ENCODE assay signal across 8 mouse cellular contexts in the genomic region with DNA sequence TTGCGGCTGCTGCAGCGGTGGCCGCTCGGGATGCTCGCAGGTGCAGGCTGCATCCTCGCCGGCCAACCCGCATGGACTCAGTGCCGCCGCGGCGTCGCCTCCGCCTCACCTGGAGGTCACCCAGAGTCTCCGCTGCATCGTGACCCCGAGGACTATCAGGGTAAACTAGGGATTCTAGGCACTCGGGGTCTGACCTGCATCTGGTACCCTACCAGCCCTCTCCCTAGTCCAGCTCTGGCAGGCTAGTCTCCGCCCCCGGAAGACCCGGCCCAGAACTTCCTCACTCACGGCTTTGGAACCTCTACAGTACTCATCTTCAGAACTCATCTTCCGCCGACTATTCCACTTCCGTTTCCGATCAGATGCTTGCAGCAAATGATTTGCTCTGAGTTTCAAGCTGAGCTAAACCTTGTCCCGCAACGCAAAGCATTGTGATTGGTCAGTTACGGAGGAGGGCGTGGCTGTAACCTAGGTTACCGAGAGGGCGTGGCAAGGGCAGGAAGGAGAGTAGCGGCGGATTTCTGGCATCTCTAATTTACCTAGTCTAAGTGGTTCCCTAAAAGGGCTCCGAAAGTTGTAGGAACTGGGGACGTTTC. TPM values are rescaled to one million over a fixed set of nuclear protein-coding genes. Genes with fewer than 3 reads are reported as not detected.
DNase-seq lines count a peak whose midpoint lies in the region; ATAC-seq lines count a peak whose summit lies in the region.

TSS of gene Tmem184c (minus strand) at position 325 of the 596 bp plus-strand sequence.

- H3K9ac ChIP-seq in heart, embryonic 13.5 days = peak within 1 kb of the TSS; percentile 81
- peak within 1 kb of the TSS; percentile 57 for H3K9ac ChIP-seq in liver, embryonic 12.5 days
- peak within 1 kb of the TSS; percentile 27; the same call in 1 of the 2 replicates for H3K9ac ChIP-seq in stomach, embryonic 15.5 days

- no peaks in the 10 kb centered on the region; the same call in 1 of the 2 replicates for H3K27me3 ChIP-seq in heart, embryonic 13.5 days (replicated peaks)
- no peaks in the 10 kb centered on the region; the same call in 1 of the 2 replicates for H3K27me3 ChIP-seq in liver, embryonic 12.5 days (replicated peaks)
- no peaks in the 10 kb centered on the region for H3K27me3 ChIP-seq in stomach, embryonic 15.5 days (replicated peaks)

- under 1% methylated on average over 36 of the region's 36 CpGs for WGBS in heart, embryonic 13.5 days
- WGBS in liver, embryonic 12.5 days (ENCODE audit: insufficient replicate concordance) = under 1% methylated on average over 36 of the region's 36 CpGs
- under 1% methylated on average over 36 of the region's 36 CpGs for WGBS in stomach, embryonic 15.5 days

- ATAC-seq in heart, embryonic 13.5 days (ENCODE audit: extremely low read depth, insufficient number of reproducible peaks, low FRiP score, low TSS enrichment) = peak; percentile 83
- peak; percentile 88 for ATAC-seq in liver, embryonic 12.5 days
- ATAC-seq in stomach, embryonic 15.5 days (ENCODE audit: insufficient read depth, low FRiP score, low read depth) = peak; percentile 94

- peak within 1 kb of the TSS; percentile 91 for H3K4me3 ChIP-seq in brown adipose tissue, adult 24 weeks (ENCODE audit: insufficient read depth, low read depth, low read length)
- H3K4me3 ChIP-seq in heart, embryonic 13.5 days = peak within 1 kb of the TSS; percentile 84
- H3K4me3 ChIP-seq in liver, embryonic 12.5 days = peak within 1 kb of the TSS; percentile 63
- peak within 1 kb of the TSS; percentile 70 for H3K4me3 ChIP-seq in stomach, embryonic 15.5 days (replicated peaks)

- no peak within 1 kb of the TSS for H3K27ac ChIP-seq in brown adipose tissue, adult 24 weeks (replicated peaks; ENCODE audit: low read depth, low read length)
- 0 out of 2 replicates have a peak within 1 kb of the TSS, but pooled peaks have one; percentile 26 for H3K27ac ChIP-seq in heart, embryonic 13.5 days (replicated peaks)
- H3K27ac ChIP-seq in liver, embryonic 12.5 days = no peak within 1 kb of the TSS
- 0 out of 2 replicates have a peak within 1 kb of the TSS, but pooled peaks have one; percentile 41 for H3K27ac ChIP-seq in stomach, embryonic 15.5 days

- H3K4me1 ChIP-seq in brown adipose tissue, adult 24 weeks (ENCODE audit: control insufficient read depth, insufficient read depth, insufficient read length, low read length) = peaks cover 3% of the 10 kb centered on the region; the same call in 1 of the 2 replicates
- H3K4me1 ChIP-seq in heart, embryonic 13.5 days = peaks cover 14% of the 10 kb centered on the region
- H3K4me1 ChIP-seq in liver, embryonic 12.5 days = peaks cover 18% of the 10 kb centered on the region; the same call in 1 of the 2 replicates
- 0 out of 2 replicates have a peak, but pooled peaks cover 5% of the 10 kb centered on the region for H3K4me1 ChIP-seq in stomach, embryonic 15.5 days

- H3K36me3 ChIP-seq in heart, embryonic 13.5 days = peaks cover 9% of the 10 kb centered on the region
- H3K36me3 ChIP-seq in liver, embryonic 12.5 days = peaks cover 3% of the 10 kb centered on the region; the same call in 1 of the 2 replicates
- no peaks in the 10 kb centered on the region for H3K36me3 ChIP-seq in stomach, embryonic 15.5 days

- no peaks in the 10 kb centered on the region for H3K9me3 ChIP-seq in heart, embryonic 13.5 days
- H3K9me3 ChIP-seq in liver, embryonic 12.5 days (replicated peaks) = no peaks in the 10 kb centered on the region
- H3K9me3 ChIP-seq in stomach, embryonic 15.5 days = no peaks in the 10 kb centered on the region

- peak; percentile 99 for DNase-seq in CD4-positive, CD25-positive, alpha-beta regulatory T cell, adult 2 months (ENCODE audit: low read depth, low spot score)
- peak; percentile 73 for DNase-seq in fat pad, adult 2 months (ENCODE audit: extremely low read depth, low read depth, low spot score)
- DNase-seq in kidney, postnatal 10 days = peak; percentile 98
- DNase-seq in natural killer cell, adult 2 months (ENCODE audit: low spot score in 2 of 2) = peak; percentile 100

- peak within 1 kb of the TSS; percentile 87 for H3K4me2 ChIP-seq in heart, embryonic 13.5 days
- peak within 1 kb of the TSS; percentile 80 for H3K4me2 ChIP-seq in liver, embryonic 12.5 days
- H3K4me2 ChIP-seq in stomach, embryonic 15.5 days = peak within 1 kb of the TSS; percentile 54

RNA-seq across cellular contexts. Expression of gene Tmem184c, which starts in this region (rescaled TPM):
- 29.3 and 43.0 TPM in 2 replicates for polyA plus RNA-seq in brown adipose tissue, adult 24 weeks (2012; ENCODE audit: insufficient read depth, insufficient read length, missing spikeins)
- 20.5 and 21.1 TPM in 2 replicates for polyA plus RNA-seq in heart, embryonic 13.5 days (2015; fragmentation: Nextera tagmentation; extraction: Ambion mirVana)
- polyA plus RNA-seq in liver, embryonic 12.5 days (2016; fragmentation: Nextera tagmentation; extraction: Ambion mirVana) = 7.8 and 8.4 TPM in 2 replicates
- polyA plus RNA-seq in stomach, embryonic 15.5 days (2015; fragmentation: Nextera tagmentation; extraction: Ambion mirVana) = 24.9 and 27.5 TPM in 2 replicates

Comparison
In these comparisons a context has a peak if more than half of its experiments do, and no peak if none do; other contexts are left out.
1. H3K27ac ChIP-seq: peak in heart, embryonic 13.5 days (single experiment) and stomach, embryonic 15.5 days (single experiment); none in brown adipose tissue, adult 24 weeks (single experiment) and liver, embryonic 12.5 days (single experiment).
2. H3K9ac ChIP-seq: peak in every context shown above with its lines; median percentile 81 in heart, embryonic 13.5 days; 57 in liver, embryonic 12.5 days; 27 in stomach, embryonic 15.5 days.
3. Peak in every context shown above with its lines, with median percentiles within 50 percentile points of each other: DNase-seq, H3K4me3 ChIP-seq, ATAC-seq and H3K4me2 ChIP-seq.